Mouse (Mus musculus): ENCODE results near the gene Akap6.
A peak's percentile ranks its signal among the peaks of the same experiment; 100 is the strongest.

Gene Akap6

GRCm38 (mm10) chr12:52782902-52783441 lies 83.8 kb downstream of the Akap6 start:
- DNase-seq, result peak; percentile 48

GRCm38 (mm10) chr12:52785217-52785616 lies 86.0 kb downstream of the Akap6 start:
- DNase-seq, result no peak

GRCm38 (mm10) chr12:52790350-52790768 lies 91.2 kb downstream of the Akap6 start:
- DNase-seq, result peak; percentile 53

GRCm38 (mm10) chr12:52794131-52794530 lies 94.9 kb downstream of the Akap6 start:
- DNase-seq, result no peak

GRCm38 (mm10) chr12:52795551-52796470 lies 96.6 kb downstream of the Akap6 start:
- no peak for DNase-seq

GRCm38 (mm10) chr12:52796471-52796795 lies 97.2 kb downstream of the Akap6 start:
- DNase-seq, result no peak

- no peak for DNase-seq
Measured at GRCm38 (mm10) chr12:52799717-52800116, 100.5 kb downstream of the Akap6 start.

GRCm38 (mm10) chr12:52806273-52806672 lies 107.1 kb downstream of the Akap6 start:
- no peak for DNase-seq

- no peak for DNase-seq
Measured at GRCm38 (mm10) chr12:52818588-52818987, 119.4 kb downstream of the Akap6 start.

- no peak for DNase-seq
Measured at GRCm38 (mm10) chr12:52824774-52825173, 125.6 kb downstream of the Akap6 start.

- DNase-seq, result no peak
Measured at GRCm38 (mm10) chr12:52828944-52829736, 130.0 kb downstream of the Akap6 start.

GRCm38 (mm10) chr12:52831782-52832181 lies 132.6 kb downstream of the Akap6 start:
- no peak for DNase-seq

- peak; percentile 74 for DNase-seq
Measured at GRCm38 (mm10) chr12:52832230-52832629, 133.0 kb downstream of the Akap6 start.

- DNase-seq, result no peak
Measured at GRCm38 (mm10) chr12:52833141-52833540, 134.0 kb downstream of the Akap6 start.

GRCm38 (mm10) chr12:52834074-52834473 lies 134.9 kb downstream of the Akap6 start:
- no peak for DNase-seq

GRCm38 (mm10) chr12:52834781-52835279 lies 135.6 kb downstream of the Akap6 start:
- no peak for DNase-seq

GRCm38 (mm10) chr12:52835291-52835742 lies 136.1 kb downstream of the Akap6 start:
- DNase-seq, result peak; percentile 16

GRCm38 (mm10) chr12:52835914-52836546 lies 136.8 kb downstream of the Akap6 start:
- peak; percentile 17 for DNase-seq

- no peak for DNase-seq
Measured at GRCm38 (mm10) chr12:52845982-52846381, 146.8 kb downstream of the Akap6 start.

GRCm38 (mm10) chr12:52847020-52847419 lies 147.8 kb downstream of the Akap6 start:
- no peak for DNase-seq

GRCm38 (mm10) chr12:52847830-52848518 lies 148.8 kb downstream of the Akap6 start:
- no peak for DNase-seq

- DNase-seq, result no peak
Measured at GRCm38 (mm10) chr12:52848519-52848855, 149.3 kb downstream of the Akap6 start.
